Mouse (Mus musculus): ENCODE results near the gene Gm21818. TPM values are rescaled to one million over a fixed set of nuclear protein-coding genes. Genes with fewer than 3 reads are reported as not detected.
"Not testable (repeated sequence)": the region's sequence is repeated elsewhere in the genome, so short reads cannot be mapped to it uniquely, and the experiment has no call there.

The Gm21818 gene
- not detected in 2 replicates for polyA plus RNA-seq (2012)

DNA sequence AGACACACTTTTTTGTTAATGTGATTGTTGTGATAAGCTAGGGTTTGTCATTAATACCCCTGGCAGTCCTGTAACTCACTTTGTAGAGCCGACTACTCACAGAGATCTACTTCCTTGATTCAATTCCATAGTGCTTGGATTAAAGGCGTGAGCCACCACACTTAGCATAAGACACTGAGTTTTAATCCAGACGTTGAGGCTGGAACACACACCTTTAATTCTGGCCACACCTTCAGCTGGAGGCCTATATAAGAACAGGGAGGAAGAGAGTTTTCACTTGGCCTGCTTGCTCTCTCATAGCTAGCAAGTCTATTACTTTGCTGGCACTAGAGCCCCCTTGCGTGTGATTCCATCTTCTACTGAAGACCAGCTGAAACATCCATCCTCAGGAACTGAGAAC is at the start of gene Gm21818:
Gm21818 (plus strand) TSS at position 301 of the 400 bp plus-strand sequence.
- not testable (repeated sequence) for H3K9me3 ChIP-seq (ENCODE audit: control insufficient read depth, low read length); H3K36me3 ChIP-seq (ENCODE audit: control insufficient read depth); H3K4me1 ChIP-seq (ENCODE audit: control insufficient read depth); H3K27me3 ChIP-seq (ENCODE audit: control insufficient read depth); H3K4me3 ChIP-seq (replicated peaks)

DNA sequence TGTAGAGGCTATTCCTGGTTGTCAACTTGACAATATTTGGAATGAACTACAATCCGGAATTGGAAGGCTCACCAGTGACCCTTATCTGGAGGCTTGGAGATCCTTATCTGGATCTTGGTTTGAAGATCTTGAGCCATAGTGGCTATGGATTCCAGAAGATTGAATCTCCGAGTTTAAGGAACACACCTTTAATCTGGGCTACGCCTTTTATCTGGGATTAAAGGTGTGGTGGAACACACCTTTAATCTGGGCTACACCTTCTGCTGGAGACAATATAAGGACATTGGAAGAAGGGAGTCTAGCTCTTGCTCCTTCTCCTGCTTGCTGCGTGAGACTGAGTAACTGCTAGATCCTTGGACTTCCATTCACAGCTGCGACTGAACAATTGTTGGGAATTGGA is 32.3 kb upstream of the Gm21818 start, which contains the start of gene Gm20767:
Gm20767 (plus strand) TSS at position 301 of the 400 bp plus-strand sequence.
- not testable (repeated sequence) for H3K36me3 ChIP-seq (ENCODE audit: control insufficient read depth); H3K4me3 ChIP-seq (replicated peaks); H3K27me3 ChIP-seq (ENCODE audit: control insufficient read depth); H3K9me3 ChIP-seq (ENCODE audit: control insufficient read depth, low read length); H3K4me1 ChIP-seq (ENCODE audit: control insufficient read depth)

DNA sequence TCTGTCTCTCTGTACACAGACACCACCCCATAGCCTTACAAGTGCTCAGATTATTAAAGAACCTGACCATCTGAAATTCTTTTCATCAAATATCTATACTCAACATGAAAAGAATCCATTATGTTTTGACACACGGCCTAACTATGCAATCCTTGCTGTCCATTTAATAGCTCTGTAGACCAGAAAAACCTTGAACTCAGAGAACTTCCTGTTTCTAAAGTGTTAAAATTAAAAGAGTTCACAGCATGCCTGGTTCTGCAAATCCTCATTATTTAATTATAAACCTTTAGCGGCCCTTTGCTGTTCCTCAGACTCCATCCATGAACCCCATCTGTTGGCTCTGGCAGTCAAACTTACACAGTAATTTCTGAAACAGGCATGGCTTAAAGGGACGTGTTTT is 29.9 kb upstream of the Gm21818 start:
- H3K9me3 ChIP-seq (ENCODE audit: control insufficient read depth, low read length); H3K36me3 ChIP-seq (ENCODE audit: control insufficient read depth); H3K27me3 ChIP-seq (ENCODE audit: control insufficient read depth); H3K4me1 ChIP-seq (ENCODE audit: control insufficient read depth); H3K4me3 ChIP-seq (replicated peaks): not testable (repeated sequence)

DNA sequence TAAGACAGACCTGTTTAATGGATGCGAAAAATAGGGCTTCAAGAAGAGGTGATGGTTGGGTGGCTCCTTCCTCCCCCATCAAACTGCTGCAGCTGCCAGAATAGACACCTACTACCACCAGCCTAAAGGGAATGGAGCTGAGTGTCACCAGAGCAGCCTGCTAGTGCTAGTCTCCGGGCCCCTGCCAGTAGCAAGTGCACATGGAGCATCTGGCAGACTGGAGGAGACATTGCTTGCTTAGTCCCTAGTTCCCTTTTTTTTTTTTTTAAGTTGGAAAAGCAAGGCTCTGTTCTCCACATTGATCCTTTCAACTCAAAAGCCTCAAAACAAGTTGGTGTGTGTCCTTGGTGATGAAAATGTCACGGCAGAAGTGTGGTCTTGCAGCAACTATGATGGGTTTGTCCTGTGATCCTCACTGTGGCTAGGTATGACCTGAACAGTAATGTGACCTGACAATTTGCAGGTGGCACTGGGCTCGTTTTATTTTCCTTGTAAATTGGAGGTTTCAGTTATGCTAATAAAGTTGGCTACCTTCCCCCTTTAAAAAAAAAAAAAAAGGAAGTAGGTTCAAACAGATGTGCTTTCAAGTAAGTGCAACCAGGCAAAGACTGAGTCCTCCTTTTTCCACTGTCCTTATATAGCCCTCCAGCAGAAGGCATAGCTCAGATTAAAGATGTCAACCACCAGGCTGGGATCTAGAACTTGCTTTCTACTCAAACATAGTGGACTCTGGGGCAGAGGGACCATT is 22.4 kb upstream of the Gm21818 start:
- H3K4me1 ChIP-seq (ENCODE audit: control insufficient read depth); H3K36me3 ChIP-seq (ENCODE audit: control insufficient read depth); H3K27me3 ChIP-seq (ENCODE audit: control insufficient read depth); H3K4me3 ChIP-seq (replicated peaks); H3K9me3 ChIP-seq (ENCODE audit: control insufficient read depth, low read length): not testable (repeated sequence)

DNA sequence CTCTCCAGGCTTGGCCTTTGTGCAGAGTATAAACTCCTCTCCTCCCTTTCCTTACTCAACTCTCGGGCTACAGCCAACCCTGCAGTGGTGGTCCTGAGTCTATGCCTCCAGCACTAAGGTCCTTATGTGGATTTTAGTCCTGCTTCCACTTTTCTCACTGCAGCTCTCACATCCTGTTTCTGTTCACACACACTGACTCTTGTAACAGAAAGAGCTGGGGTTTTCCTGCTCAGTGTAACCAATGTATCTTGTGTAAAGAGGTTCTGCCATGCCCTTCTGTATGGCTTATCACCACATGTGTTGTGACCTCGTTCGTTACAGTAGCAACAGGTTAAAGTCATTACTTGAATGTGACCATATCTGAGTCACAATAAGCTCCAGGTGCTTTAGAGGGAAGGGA is 21.6 kb upstream of the Gm21818 start:
- H3K4me3 ChIP-seq (replicated peaks); H3K36me3 ChIP-seq (ENCODE audit: control insufficient read depth); H3K4me1 ChIP-seq (ENCODE audit: control insufficient read depth); H3K9me3 ChIP-seq (ENCODE audit: control insufficient read depth, low read length); H3K27me3 ChIP-seq (ENCODE audit: control insufficient read depth): not testable (repeated sequence)

DNA sequence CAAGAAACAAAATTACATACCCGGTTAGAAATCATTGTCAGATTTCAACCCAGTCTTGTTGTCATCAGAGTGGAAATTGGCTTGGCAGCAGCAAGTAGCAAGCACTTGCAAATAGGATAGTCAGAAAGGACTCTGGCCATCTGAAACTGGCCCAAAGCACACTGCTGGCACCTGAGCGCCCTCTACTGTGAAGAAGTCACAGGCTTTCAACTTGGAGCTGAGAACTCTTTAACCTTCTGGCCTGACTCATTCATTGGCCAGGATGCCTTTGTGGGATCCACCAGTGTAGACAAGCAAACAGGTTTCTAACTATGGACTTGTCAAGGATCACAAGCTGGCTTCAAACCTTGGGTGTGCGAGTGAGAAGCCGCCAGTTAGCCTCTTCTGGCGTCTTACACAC is 3.9 kb upstream of the Gm21818 start:
- not testable (repeated sequence) for H3K27me3 ChIP-seq (ENCODE audit: control insufficient read depth)

DNA sequence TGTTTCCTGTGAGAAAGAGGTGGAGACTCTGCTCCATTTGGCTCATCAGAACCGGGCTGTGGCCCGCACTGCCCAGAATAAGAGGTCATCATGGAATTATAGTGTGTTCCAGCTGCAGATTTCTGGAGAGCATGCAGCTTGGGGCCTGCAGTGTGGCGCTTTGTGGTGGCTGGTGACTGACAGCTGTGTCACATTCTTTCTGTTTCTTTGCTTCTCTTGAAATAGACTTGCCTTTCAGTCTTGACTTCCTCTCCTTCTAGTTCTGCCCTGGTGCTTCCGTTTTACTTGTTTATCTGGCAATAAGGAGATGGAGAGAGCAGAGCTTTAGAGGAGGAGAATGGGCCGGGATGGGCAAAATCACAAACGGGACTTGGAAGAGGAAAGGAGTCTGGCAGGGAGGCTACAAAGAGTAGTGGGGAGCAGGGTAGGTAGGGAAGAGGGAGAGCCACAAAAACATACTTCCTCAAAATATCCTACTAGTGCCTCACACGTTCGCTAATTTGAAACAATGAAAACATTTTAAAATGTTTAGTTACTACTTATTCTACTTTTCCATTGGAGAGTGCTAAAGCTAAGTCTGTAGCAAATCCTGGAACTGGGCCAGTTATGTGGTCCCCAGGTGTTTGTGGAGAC is 24.1 kb downstream of the Gm21818 start:
- H3K4me1 ChIP-seq (ENCODE audit: control insufficient read depth); H3K4me3 ChIP-seq (replicated peaks): not testable (repeated sequence)

More for the DNA sequence above, 3.9 kb upstream of the Gm21818 start:
- not testable (repeated sequence) for H3K9me3 ChIP-seq (ENCODE audit: control insufficient read depth, low read length); H3K4me3 ChIP-seq (replicated peaks); H3K36me3 ChIP-seq (ENCODE audit: control insufficient read depth); H3K4me1 ChIP-seq (ENCODE audit: control insufficient read depth)

DNA sequence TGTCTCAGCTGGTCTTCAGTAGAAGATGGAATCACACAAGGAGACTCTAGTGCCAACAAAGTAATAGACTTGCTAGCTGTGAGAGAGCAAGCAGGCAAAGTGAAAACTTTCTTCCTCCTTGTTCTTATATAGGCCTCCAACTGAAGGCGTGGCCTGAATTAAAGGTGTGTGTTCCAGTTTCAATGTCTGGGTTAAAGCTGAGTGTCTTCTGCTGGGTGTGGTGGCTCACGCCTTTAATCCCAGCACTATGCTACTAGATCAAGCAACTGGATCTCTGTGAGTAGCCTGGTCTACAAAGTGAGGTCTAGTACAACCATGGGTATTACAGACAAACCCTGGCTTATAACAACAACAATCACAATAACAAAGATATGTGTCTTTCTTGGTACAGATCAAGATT is 43.6 kb downstream of the Gm21818 start, which contains the start of gene Gm21762:
Gm21762 (minus strand) TSS at position 101 of the 400 bp plus-strand sequence.
- not testable (repeated sequence) for H3K4me1 ChIP-seq (ENCODE audit: control insufficient read depth); H3K9me3 ChIP-seq (ENCODE audit: control insufficient read depth, low read length); H3K36me3 ChIP-seq (ENCODE audit: control insufficient read depth); H3K4me3 ChIP-seq (replicated peaks); H3K27me3 ChIP-seq (ENCODE audit: control insufficient read depth)

More for the DNA sequence above, 24.1 kb downstream of the Gm21818 start:
- H3K36me3 ChIP-seq (ENCODE audit: control insufficient read depth); H3K9me3 ChIP-seq (ENCODE audit: control insufficient read depth, low read length); H3K27me3 ChIP-seq (ENCODE audit: control insufficient read depth): not testable (repeated sequence)

DNA sequence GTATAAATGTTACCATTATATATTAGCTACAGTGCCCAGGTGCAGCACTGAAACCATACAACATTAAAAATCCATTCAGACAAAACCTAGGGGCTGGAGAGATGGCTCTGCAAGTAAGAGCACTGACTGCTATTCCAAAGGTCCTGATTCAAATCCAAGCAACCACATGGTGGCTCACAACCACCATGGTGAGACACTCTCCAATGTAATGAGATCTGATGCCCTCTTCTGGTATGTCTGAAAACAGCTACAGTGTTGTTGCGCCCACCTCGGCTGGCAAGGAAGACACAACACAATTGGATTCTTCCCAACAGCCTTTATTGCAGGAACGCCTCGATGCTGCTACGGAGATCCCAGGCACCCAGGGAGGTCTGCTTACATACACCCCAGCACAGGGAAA is 48.7 kb downstream of the Gm21818 start:
- not testable (repeated sequence) for H3K36me3 ChIP-seq (ENCODE audit: control insufficient read depth); H3K9me3 ChIP-seq (ENCODE audit: control insufficient read depth, low read length)

DNA sequence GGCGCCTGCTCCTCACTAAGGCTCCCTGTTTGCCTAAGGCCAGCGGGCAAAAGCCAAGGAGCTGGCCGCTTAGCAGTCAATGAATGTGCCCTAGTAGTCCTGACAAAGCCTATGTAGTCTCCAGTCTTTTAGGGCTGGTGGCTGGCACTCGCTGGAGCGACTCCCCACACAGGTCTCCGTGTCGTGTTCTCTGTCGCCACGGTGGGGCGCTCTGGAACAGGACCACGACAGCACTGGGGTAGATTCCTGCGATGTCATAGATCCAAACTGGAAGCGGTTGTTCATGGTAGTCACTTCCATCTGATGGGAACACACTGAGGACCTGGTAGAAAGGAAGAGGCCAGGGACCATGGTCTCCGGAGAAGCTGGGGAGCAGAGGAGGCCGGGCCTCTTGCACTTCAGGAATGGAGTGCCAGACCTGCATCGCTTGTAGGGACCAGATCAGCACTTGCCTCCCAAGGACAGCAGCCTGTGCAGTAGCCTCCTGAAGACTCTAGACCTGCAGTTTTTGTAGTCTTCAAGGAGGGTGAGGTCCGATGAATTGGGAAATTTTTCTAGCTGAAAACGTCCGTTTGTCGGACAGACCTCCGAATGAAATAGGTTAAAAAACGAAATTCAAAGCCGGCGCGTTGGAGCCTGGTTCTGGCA is 50.9 kb downstream of the Gm21818 start:
- H3K9me3 ChIP-seq (ENCODE audit: control insufficient read depth, low read length); H3K4me3 ChIP-seq (replicated peaks); H3K27me3 ChIP-seq (ENCODE audit: control insufficient read depth); H3K36me3 ChIP-seq (ENCODE audit: control insufficient read depth); H3K4me1 ChIP-seq (ENCODE audit: control insufficient read depth): not testable (repeated sequence)

More for the DNA sequence above, 48.7 kb downstream of the Gm21818 start:
- H3K4me3 ChIP-seq (replicated peaks); H3K4me1 ChIP-seq (ENCODE audit: control insufficient read depth); H3K27me3 ChIP-seq (ENCODE audit: control insufficient read depth): not testable (repeated sequence)

Other genes starting within 250 kb of the Gm21818 start
- gene Gm21761, start 243.2 kb upstream of the Gm21818 start, polyA plus RNA-seq (2012): not detected in 2 replicates
- not detected in 2 replicates for gene B020031M17Rik, start 221.6 kb upstream of the Gm21818 start, polyA plus RNA-seq (2012)
- gene Gm36079, start 145.4 kb upstream of the Gm21818 start, polyA plus RNA-seq (2012): not detected in 2 replicates
- not detected in 2 replicates for gene Gm21188, start 120.2 kb upstream of the Gm21818 start, polyA plus RNA-seq (2012)
- not detected in 2 replicates for gene Gm20767, start 32.2 kb upstream of the Gm21818 start, polyA plus RNA-seq (2012)
- not detected in 2 replicates for gene Gm21762, start 43.5 kb downstream of the Gm21818 start, polyA plus RNA-seq (2012)
- gene Gm21731, start 66.7 kb downstream of the Gm21818 start, polyA plus RNA-seq (2012): not detected in 2 replicates
- gene AF067061, start 90.7 kb downstream of the Gm21818 start, polyA plus RNA-seq (2012): not detected in 2 replicates
- not detected in 2 replicates for gene BC147527, start 128.0 kb downstream of the Gm21818 start, polyA plus RNA-seq (2012)
- not detected in 2 replicates for gene Tcstv3, start 144.4 kb downstream of the Gm21818 start, polyA plus RNA-seq (2012)

Data from erythroblast, embryonic 14.5 days (primary cell).